Mouse (Mus musculus): ENCODE results near the gene Cpox. TPM values are rescaled to one million over a fixed set of nuclear protein-coding genes. Genes with fewer than 3 reads are reported as not detected.

Cpox gene
- polyA plus RNA-seq, 1 experiment from 2014 or later: 19.7 TPM

DNA sequence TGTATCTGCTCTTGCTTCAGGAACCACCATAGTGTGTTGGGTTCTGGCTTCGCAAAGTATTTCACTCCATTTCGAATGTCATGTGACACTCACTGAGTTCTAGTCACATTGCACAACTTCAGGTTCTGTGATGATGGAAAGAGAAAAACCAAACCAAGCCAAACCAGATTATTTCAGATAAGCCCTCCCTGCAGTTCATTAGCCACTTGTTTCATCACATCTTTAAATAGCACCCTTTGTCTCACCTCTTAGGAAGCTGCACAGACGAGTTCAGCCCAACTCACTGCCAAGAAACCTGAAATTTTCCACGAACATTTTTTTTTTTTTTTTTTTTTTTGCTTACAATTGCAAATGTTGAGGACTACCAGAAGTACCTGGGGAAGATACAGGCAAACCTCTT is 76.6 kb downstream of the Cpox start:
- H3K4me2 ChIP-seq (ENCODE audit: low read depth, low read length): no peak overlapping the region
- H3K4me1 ChIP-seq (replicated peaks; ENCODE audit: control insufficient read depth, insufficient read depth, low read length): no peaks in the 10 kb centered on the region
- no peak overlapping the region for H3K27ac ChIP-seq (ENCODE audit: low read length)
- 53% methylated on average over 4 of the region's 4 CpGs for WGBS
- no peaks in the 10 kb centered on the region for H3K27me3 ChIP-seq (ENCODE audit: control insufficient read depth, insufficient read depth, low read depth, low read length)
- ATAC-seq (ENCODE audit: low read depth): no peak
- no peaks in the 10 kb centered on the region for H3K9me3 ChIP-seq (ENCODE audit: control insufficient read depth, low read length)
- no peak overlapping the region for H3K9ac ChIP-seq (ENCODE audit: low read length)
- H3K36me3 ChIP-seq (ENCODE audit: control insufficient read depth, insufficient read depth, low read length): no peaks in the 10 kb centered on the region
- no peak overlapping the region for H3K4me3 ChIP-seq (ENCODE audit: low read length)

DNA sequence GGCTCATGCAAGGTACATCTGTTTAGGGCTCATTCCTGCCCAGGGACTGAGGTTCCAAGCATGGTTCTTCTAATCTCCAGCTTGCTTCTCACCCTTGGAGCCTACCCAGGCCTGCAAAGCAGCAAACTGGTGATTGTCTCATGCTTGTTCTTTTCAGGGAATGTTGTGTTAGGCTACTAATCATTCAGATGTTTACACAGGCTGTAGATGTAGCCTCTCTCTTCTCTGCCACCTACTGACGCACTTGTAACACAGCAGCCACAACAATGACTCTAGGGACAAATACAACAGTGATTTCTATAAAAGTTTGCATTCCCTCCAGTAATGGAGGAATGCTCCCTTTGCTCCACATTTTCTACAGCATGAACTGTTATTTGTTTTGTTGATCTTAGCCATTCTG is 81.2 kb downstream of the Cpox start:
- Histone ChIP-seq H3K27ac (ENCODE audit: low read length) (no peak overlapping the region), H3K4me1 (replicated peaks; ENCODE audit: control insufficient read depth, insufficient read depth, low read length) (no peaks in the 10 kb centered on the region), H3K4me3 (ENCODE audit: low read length) (no peak overlapping the region), H3K27me3 (ENCODE audit: control insufficient read depth, insufficient read depth, low read depth, low read length) (no peaks in the 10 kb centered on the region), H3K9ac (ENCODE audit: low read length) (no peak overlapping the region), H3K9me3 (ENCODE audit: control insufficient read depth, low read length) (no peaks in the 10 kb centered on the region), H3K36me3 (ENCODE audit: control insufficient read depth, insufficient read depth, low read length) (no peaks in the 10 kb centered on the region), H3K4me2 (ENCODE audit: low read depth, low read length) (no peak overlapping the region)
- ATAC-seq (ENCODE audit: low read depth): no peak
- WGBS: 21% methylated on average over 1 of the region's 1 CpGs

- H3K36me3 ChIP-seq (ENCODE audit: control insufficient read depth, insufficient read depth, low read length): no peaks in the 10 kb centered on the region
- no peaks in the 10 kb centered on the region for H3K27me3 ChIP-seq (ENCODE audit: control insufficient read depth, insufficient read depth, low read depth, low read length)
- no peak overlapping the region for H3K9ac ChIP-seq (ENCODE audit: low read length)
- no peak overlapping the region for H3K27ac ChIP-seq (ENCODE audit: low read length)
- no peak overlapping the region for H3K4me2 ChIP-seq (ENCODE audit: low read depth, low read length)
- no peaks in the 10 kb centered on the region for H3K4me1 ChIP-seq (replicated peaks; ENCODE audit: control insufficient read depth, insufficient read depth, low read length)
- no peak for ATAC-seq (ENCODE audit: low read depth)
- no peak overlapping the region for H3K4me3 ChIP-seq (ENCODE audit: low read length)
- no peaks in the 10 kb centered on the region for H3K9me3 ChIP-seq (ENCODE audit: control insufficient read depth, low read length)
Measured at GRCm38 (mm10) chr16:58756191-58756590, 86.1 kb downstream of the Cpox start.

- Histone ChIP-seq H3K4me3 (ENCODE audit: low read length) (no peak within 1 kb of the TSS), H3K9me3 (ENCODE audit: control insufficient read depth, low read length) (no peaks in the 10 kb centered on the region), H3K36me3 (ENCODE audit: control insufficient read depth, insufficient read depth, low read length) (no peaks in the 10 kb centered on the region), H3K9ac (ENCODE audit: low read length) (no peak within 1 kb of the TSS), H3K4me1 (replicated peaks; ENCODE audit: control insufficient read depth, insufficient read depth, low read length) (no peaks in the 10 kb centered on the region), H3K27me3 (ENCODE audit: control insufficient read depth, insufficient read depth, low read depth, low read length) (no peaks in the 10 kb centered on the region), H3K27ac (ENCODE audit: low read length) (no peak within 1 kb of the TSS), H3K4me2 (ENCODE audit: low read depth, low read length) (no peak within 1 kb of the TSS)
- ATAC-seq (ENCODE audit: low read depth): no peak
- WGBS: 81% methylated on average over 1 of the region's 1 CpGs
Measured at GRCm38 (mm10) chr16:58763076-58763475, 93.0 kb downstream of the Cpox start, which contains the start of gene Olfr172. Gene Olfr172 (minus strand): TSS chr16:58763176.

Small RNAs within 50 kb of the gene (microRNA-seq; reads per million reads assigned to microRNA genes)
- gene Gm27564: not detected

Other genes with a start within 250 kb of the Cpox start
- 33.7 and 34.7 TPM in 2 replicates for gene St3gal6, start 146.0 kb upstream of the Cpox start, polyA plus RNA-seq (2015; fragmentation: Nextera tagmentation; extraction: Ambion mirVana)
- not detected in 2 replicates for gene Gm813, start 53.3 kb upstream of the Cpox start, polyA plus RNA-seq (2015; fragmentation: Nextera tagmentation; extraction: Ambion mirVana)
- not detected in 2 replicates for gene E330017A01Rik, start 31.6 kb upstream of the Cpox start, polyA plus RNA-seq (2015; fragmentation: Nextera tagmentation; extraction: Ambion mirVana)
- 0.11 and 0.13 TPM in 2 replicates for gene Gpr15, start 48.8 kb downstream of the Cpox start, polyA plus RNA-seq (2015; fragmentation: Nextera tagmentation; extraction: Ambion mirVana)
- 113 and 114 TPM in 2 replicates for gene Cldnd1, start 57.6 kb downstream of the Cpox start, polyA plus RNA-seq (2015; fragmentation: Nextera tagmentation; extraction: Ambion mirVana)
- not detected in 2 replicates for gene Olfr172, start 92.9 kb downstream of the Cpox start, polyA plus RNA-seq (2015; fragmentation: Nextera tagmentation; extraction: Ambion mirVana)
- gene Olfr173, start 130.0 kb downstream of the Cpox start, polyA plus RNA-seq (2015; fragmentation: Nextera tagmentation; extraction: Ambion mirVana): not detected in 2 replicates
- gene Olfr175-ps1, start 156.5 kb downstream of the Cpox start, polyA plus RNA-seq (2015; fragmentation: Nextera tagmentation; extraction: Ambion mirVana): not detected in 2 replicates
- gene Olfr177, start 204.5 kb downstream of the Cpox start, polyA plus RNA-seq (2015; fragmentation: Nextera tagmentation; extraction: Ambion mirVana): not detected in 2 replicates
- not detected in 2 replicates for gene Olfr178, start 221.8 kb downstream of the Cpox start, polyA plus RNA-seq (2015; fragmentation: Nextera tagmentation; extraction: Ambion mirVana)

Data from lung, embryonic 16.5 days (tissue).